Mouse (Mus musculus): ENCODE data around the gene Eef2. TPM values are rescaled to one million over a fixed set of nuclear protein-coding genes. Genes with fewer than 3 reads are reported as not detected.

Gene Eef2
- polyA plus RNA-seq (2014; fragmentation: Nextera tagmentation; extraction: Ambion mirVana) = 313 and 338 TPM in 2 replicates

GRCm38 (mm10) chr10:81176466-81177271 is at the start of gene Eef2:
Gene Eef2 (plus strand): TSS chr10:81176631.
- Histone ChIP-seq H3K9ac (ENCODE audit: low read depth, low read length) (peak within 1 kb of the TSS; percentile 100), H3K27ac (ENCODE audit: low read depth, low read length) (peak within 1 kb of the TSS; percentile 93), H3K27me3 (ENCODE audit: control insufficient read depth, insufficient read depth, low read length) (no peaks in the 10 kb centered on the region), H3K9me3 (replicated peaks; ENCODE audit: control insufficient read depth, low read length) (no peaks in the 10 kb centered on the region), H3K4me3 (ENCODE audit: low read depth, low read length) (peak within 1 kb of the TSS; percentile 100), H3K4me1 (ENCODE audit: control insufficient read depth, insufficient read depth, low read length) (peaks cover 23% of the 10 kb centered on the region), H3K36me3 (ENCODE audit: control insufficient read depth, insufficient read depth, low read length) (peaks cover 43% of the 10 kb centered on the region), H3K4me2 (peak within 1 kb of the TSS; percentile 98)
- ATAC-seq (replicated peaks; ENCODE audit: insufficient number of reproducible peaks, low FRiP score, low TSS enrichment) = peak; percentile 79
- WGBS (ENCODE audit: insufficient replicate concordance) = under 1% methylated on average over 77 of the region's 77 CpGs

DNA sequence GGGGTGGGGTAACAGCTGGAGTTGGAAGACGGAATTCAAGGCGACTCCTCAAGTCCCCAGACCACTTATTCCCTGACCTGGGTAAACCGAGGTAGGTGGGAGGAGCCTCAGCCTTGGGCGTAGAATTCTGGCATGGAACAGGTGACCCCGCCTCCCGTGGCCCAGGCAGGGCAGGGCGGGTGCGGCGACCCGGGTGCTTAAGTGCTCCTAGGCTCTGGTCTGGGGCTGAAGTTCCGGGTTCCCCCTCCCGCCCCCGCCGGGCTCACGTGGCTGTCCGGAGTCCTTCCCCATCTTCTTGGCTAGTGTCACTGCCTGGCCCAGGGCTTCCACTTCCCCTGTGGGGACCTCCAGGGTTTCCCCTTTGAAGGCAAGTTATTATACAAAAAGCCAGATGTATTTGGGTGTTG is 42.2 kb upstream of the Eef2 start:
- Histone ChIP-seq H3K27me3 (ENCODE audit: control insufficient read depth, insufficient read depth, low read length) (peaks cover 15% of the 10 kb centered on the region), H3K9me3 (replicated peaks; ENCODE audit: control insufficient read depth, low read length) (no peaks in the 10 kb centered on the region), H3K36me3 (ENCODE audit: control insufficient read depth, insufficient read depth, low read length) (no peaks in the 10 kb centered on the region), H3K27ac (ENCODE audit: low read depth, low read length) (no peak overlapping the region), H3K4me2 (peak overlapping the region; percentile 96), H3K9ac (ENCODE audit: low read depth, low read length) (peak overlapping the region; percentile 43; the same call in 1 of the 2 replicates), H3K4me1 (ENCODE audit: control insufficient read depth, insufficient read depth, low read length) (peaks cover 11% of the 10 kb centered on the region), H3K4me3 (ENCODE audit: low read depth, low read length) (peak overlapping the region; percentile 19)
- no peak for ATAC-seq (replicated peaks; ENCODE audit: insufficient number of reproducible peaks, low FRiP score, low TSS enrichment)
- 2% methylated on average over 16 of the region's 16 CpGs for WGBS (ENCODE audit: insufficient replicate concordance)

DNA sequence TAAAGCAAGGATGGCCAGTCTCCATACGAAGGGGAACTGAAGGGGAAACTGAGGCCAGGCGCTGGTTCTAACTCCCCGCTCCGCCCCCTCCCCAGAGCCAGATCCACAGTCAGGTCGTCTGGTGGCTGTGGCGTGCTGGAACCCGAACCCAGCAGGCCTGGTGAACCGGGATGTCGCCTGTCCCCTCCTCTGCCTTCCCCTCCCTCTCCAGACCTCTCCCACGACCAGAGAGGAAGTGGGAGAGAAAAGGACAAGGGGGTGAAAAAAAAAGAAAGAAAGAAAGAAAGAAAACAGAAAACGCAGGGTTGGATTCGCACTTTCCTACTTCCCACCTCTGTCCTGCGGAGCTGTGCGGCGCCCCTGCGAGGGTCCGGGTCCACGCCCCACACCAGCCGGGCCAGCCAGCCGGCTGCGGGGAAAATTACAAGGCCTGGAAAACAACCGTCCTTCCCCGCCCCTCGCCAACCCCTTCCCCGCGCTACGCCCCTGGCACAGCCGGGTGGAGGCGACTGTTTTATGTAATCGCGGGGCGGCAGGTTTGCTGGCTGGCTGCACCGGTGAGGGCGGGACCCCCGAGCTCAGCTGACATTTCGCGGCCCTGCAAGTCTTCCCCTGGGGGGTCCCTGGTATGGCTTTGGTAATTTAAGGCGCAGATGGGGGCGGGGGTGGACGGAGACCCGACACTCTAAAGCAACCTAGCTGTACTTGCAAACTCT is 41.3 kb upstream of the Eef2 start, which contains the start of gene Zbtb7a:
Gene Zbtb7a (plus strand): TSS at position 255 of the 716 bp plus-strand sequence.
- peak within 1 kb of the TSS; percentile 68 for H3K4me3 ChIP-seq (ENCODE audit: low read depth, low read length)
- no peaks in the 10 kb centered on the region for H3K9me3 ChIP-seq (replicated peaks; ENCODE audit: control insufficient read depth, low read length)
- no peaks in the 10 kb centered on the region for H3K36me3 ChIP-seq (ENCODE audit: control insufficient read depth, insufficient read depth, low read length)
- peaks cover 15% of the 10 kb centered on the region for H3K27me3 ChIP-seq (ENCODE audit: control insufficient read depth, insufficient read depth, low read length)
- WGBS (ENCODE audit: insufficient replicate concordance) = 3% methylated on average over 40 of the region's 41 CpGs
- H3K4me2 ChIP-seq = peak within 1 kb of the TSS; percentile 96
- H3K27ac ChIP-seq (ENCODE audit: low read depth, low read length) = peak within 1 kb of the TSS; percentile 94
- no peak for ATAC-seq (replicated peaks; ENCODE audit: insufficient number of reproducible peaks, low FRiP score, low TSS enrichment)
- peaks cover 17% of the 10 kb centered on the region for H3K4me1 ChIP-seq (ENCODE audit: control insufficient read depth, insufficient read depth, low read length)
- H3K9ac ChIP-seq (ENCODE audit: low read depth, low read length) = peak within 1 kb of the TSS; percentile 87

DNA sequence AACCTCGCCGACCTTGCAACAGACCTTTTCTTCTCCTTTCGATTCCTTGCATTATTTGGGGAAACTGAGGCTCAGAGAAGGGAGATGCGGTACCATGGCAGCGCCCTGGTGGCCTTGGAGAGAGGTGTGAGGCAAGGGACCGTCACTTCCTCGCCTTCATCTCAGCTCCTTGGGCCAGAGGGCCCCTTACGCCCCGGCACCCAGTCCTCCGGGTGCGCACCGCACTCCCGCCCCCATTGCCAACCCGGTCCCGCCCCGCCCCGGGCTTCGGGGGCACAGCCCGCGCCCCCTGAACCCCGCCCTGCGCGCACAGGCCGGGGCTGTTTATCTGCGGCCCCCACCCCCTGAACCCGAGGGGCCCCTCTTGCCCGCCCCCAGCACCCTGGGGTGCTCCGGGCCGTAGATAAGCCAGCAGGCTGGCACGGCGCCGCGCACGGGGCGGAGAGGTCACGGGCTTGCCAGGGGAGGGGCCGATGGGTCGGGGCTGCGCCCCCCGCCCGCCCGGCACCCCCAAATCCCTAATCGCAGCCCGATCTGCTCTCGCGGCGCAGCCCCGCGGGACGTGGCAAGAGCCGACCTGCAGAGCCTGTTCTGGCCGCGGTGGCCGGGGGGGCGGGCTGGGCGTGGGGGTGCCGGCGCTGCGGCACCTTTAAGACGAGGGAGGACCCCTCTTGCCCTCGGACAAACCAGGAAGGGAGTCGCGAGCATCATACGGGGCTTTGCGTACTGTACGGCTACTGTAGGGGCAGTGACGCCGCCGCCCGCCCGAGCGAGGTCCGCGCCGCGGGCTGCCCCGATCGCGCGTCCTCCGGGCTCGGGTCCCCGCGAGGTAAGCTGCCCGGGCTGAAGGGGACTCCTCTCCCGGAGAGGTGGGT is 40.4 kb upstream of the Eef2 start:
- H3K4me2 ChIP-seq = peak overlapping the region; percentile 96
- no peaks in the 10 kb centered on the region for H3K9me3 ChIP-seq (replicated peaks; ENCODE audit: control insufficient read depth, low read length)
- no peaks in the 10 kb centered on the region for H3K36me3 ChIP-seq (ENCODE audit: control insufficient read depth, insufficient read depth, low read length)
- H3K27ac ChIP-seq (ENCODE audit: low read depth, low read length) = peak overlapping the region; percentile 94
- ATAC-seq (replicated peaks; ENCODE audit: insufficient number of reproducible peaks, low FRiP score, low TSS enrichment) = peak; percentile 31
- peak overlapping the region; percentile 87 for H3K9ac ChIP-seq (ENCODE audit: low read depth, low read length)
- H3K27me3 ChIP-seq (ENCODE audit: control insufficient read depth, insufficient read depth, low read length) = peaks cover 15% of the 10 kb centered on the region
- WGBS (ENCODE audit: insufficient replicate concordance) = under 1% methylated on average over 64 of the region's 86 CpGs
- peaks cover 26% of the 10 kb centered on the region for H3K4me1 ChIP-seq (ENCODE audit: control insufficient read depth, insufficient read depth, low read length)
- peak overlapping the region; percentile 68 for H3K4me3 ChIP-seq (ENCODE audit: low read depth, low read length)

- Histone ChIP-seq H3K36me3 (ENCODE audit: control insufficient read depth, insufficient read depth, low read length) (no peaks in the 10 kb centered on the region), H3K9me3 (replicated peaks; ENCODE audit: control insufficient read depth, low read length) (no peaks in the 10 kb centered on the region), H3K9ac (ENCODE audit: low read depth, low read length) (peak overlapping the region; percentile 87), H3K27ac (ENCODE audit: low read depth, low read length) (peak overlapping the region; percentile 94), H3K27me3 (ENCODE audit: control insufficient read depth, insufficient read depth, low read length) (peaks cover 15% of the 10 kb centered on the region), H3K4me1 (ENCODE audit: control insufficient read depth, insufficient read depth, low read length) (peaks cover 33% of the 10 kb centered on the region), H3K4me2 (peak overlapping the region; percentile 96), H3K4me3 (ENCODE audit: low read depth, low read length) (peak overlapping the region; percentile 68)
- under 1% methylated on average over 40 of the region's 50 CpGs for WGBS (ENCODE audit: insufficient replicate concordance)
- ATAC-seq (replicated peaks; ENCODE audit: insufficient number of reproducible peaks, low FRiP score, low TSS enrichment) = peak; percentile 11
Measured at GRCm38 (mm10) chr10:81136706-81137231, 39.7 kb upstream of the Eef2 start.

- Histone ChIP-seq H3K9ac (ENCODE audit: low read depth, low read length) (peak overlapping the region; percentile 87), H3K9me3 (replicated peaks; ENCODE audit: control insufficient read depth, low read length) (no peaks in the 10 kb centered on the region), H3K4me2 (peak overlapping the region; percentile 96), H3K4me3 (ENCODE audit: low read depth, low read length) (peak overlapping the region; percentile 68), H3K27me3 (ENCODE audit: control insufficient read depth, insufficient read depth, low read length) (peaks cover 15% of the 10 kb centered on the region), H3K4me1 (ENCODE audit: control insufficient read depth, insufficient read depth, low read length) (peaks cover 40% of the 10 kb centered on the region), H3K36me3 (ENCODE audit: control insufficient read depth, insufficient read depth, low read length) (no peaks in the 10 kb centered on the region), H3K27ac (ENCODE audit: low read depth, low read length) (peak overlapping the region; percentile 94)
- WGBS (ENCODE audit: insufficient replicate concordance) = under 1% methylated on average over 84 of the region's 89 CpGs
- ATAC-seq (replicated peaks; ENCODE audit: insufficient number of reproducible peaks, low FRiP score, low TSS enrichment) = peak; percentile 87
Measured at GRCm38 (mm10) chr10:81137252-81138130, 38.9 kb upstream of the Eef2 start.

DNA sequence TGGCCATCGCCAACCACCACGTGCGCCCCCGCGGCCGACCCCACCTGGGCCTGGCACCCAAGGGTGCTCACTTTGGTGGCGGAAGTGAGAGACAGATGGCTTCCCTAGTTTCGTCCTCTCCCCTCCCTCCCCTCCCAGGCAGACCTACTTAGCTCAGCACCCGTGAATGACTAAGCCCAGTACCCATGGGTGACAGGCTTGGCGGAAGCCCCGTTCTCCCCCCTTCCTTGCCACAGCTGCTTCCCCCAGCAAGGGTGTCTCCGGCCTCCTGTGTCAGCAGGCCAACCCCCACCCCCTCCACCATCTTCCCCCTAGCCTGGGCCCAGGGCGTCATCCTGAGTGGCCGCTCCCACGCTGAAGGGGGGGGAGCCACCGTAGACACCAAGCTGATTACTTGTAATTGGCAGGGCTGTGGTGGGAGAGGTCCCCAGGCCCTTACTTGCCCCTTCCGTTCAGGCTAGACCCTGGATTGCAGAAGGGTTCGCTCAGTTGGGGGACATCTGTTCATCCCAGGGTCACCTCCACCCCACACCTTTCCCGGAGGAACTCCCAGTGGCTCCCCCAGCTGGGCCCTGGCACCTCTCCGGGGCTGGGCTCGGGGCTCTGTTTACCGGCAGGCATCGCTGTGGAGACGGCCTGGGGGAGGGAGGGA is 38.2 kb upstream of the Eef2 start:
- peak overlapping the region; percentile 80 for H3K4me2 ChIP-seq
- 1% methylated on average over 22 of the region's 24 CpGs for WGBS (ENCODE audit: insufficient replicate concordance)
- H3K27me3 ChIP-seq (ENCODE audit: control insufficient read depth, insufficient read depth, low read length) = peaks cover 15% of the 10 kb centered on the region
- H3K9me3 ChIP-seq (replicated peaks; ENCODE audit: control insufficient read depth, low read length) = no peaks in the 10 kb centered on the region
- no peaks in the 10 kb centered on the region for H3K36me3 ChIP-seq (ENCODE audit: control insufficient read depth, insufficient read depth, low read length)
- no peak for ATAC-seq (replicated peaks; ENCODE audit: insufficient number of reproducible peaks, low FRiP score, low TSS enrichment)
- H3K9ac ChIP-seq (ENCODE audit: low read depth, low read length) = peak overlapping the region; percentile 72
- peaks cover 44% of the 10 kb centered on the region for H3K4me1 ChIP-seq (ENCODE audit: control insufficient read depth, insufficient read depth, low read length)
- peak overlapping the region; percentile 83 for H3K27ac ChIP-seq (ENCODE audit: low read depth, low read length)
- peak overlapping the region; percentile 68 for H3K4me3 ChIP-seq (ENCODE audit: low read depth, low read length)

Data from heart, embryonic 11.5 days (tissue).